Mouse (Mus musculus): ENCODE data around the gene Bcl2l10. TPM values are rescaled to one million over a fixed set of nuclear protein-coding genes. Genes with fewer than 3 reads are reported as not detected.
"Not testable (repeated sequence)": the region's sequence is repeated elsewhere in the genome, so short reads cannot be mapped to it uniquely, and the experiment has no call there.

Bcl2l10 gene
- polyA plus RNA-seq, 1 experiment from 2014 or later, result not detected

DNA sequence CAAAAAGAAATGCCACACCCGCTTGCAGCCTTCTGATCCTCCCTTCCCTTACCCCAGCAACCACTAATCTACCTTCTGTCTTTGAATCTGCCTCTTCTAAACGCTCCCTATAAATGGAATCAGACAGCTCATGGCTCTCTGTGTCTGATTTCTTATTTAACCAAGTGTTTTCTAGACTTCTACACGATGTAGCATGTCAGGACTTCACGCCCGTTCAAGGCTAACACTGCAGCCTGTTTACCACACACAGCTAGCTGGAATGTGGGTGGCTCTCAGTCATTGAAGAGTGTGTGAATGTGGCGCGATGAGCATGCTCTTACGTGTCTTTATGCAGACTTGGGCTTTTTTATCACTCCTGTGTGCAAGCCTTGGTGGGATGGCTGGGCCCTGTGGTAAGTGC is 5.5 kb downstream of the Bcl2l10 start:
- H3K4me1 ChIP-seq (ENCODE audit: control insufficient read depth, insufficient read depth, low read length), result no peaks in the 10 kb centered on the region
- no peaks in the 10 kb centered on the region for H3K9me3 ChIP-seq (ENCODE audit: control insufficient read depth, low read length)
- no peak for DNase-seq (ENCODE audit: low spot score)
- no peaks in the 10 kb centered on the region for H3K27me3 ChIP-seq (ENCODE audit: control insufficient read depth, insufficient read depth, low read length)
- H3K4me3 ChIP-seq (ENCODE audit: low read depth, low read length), result no peak overlapping the region
- H3K27ac ChIP-seq (replicated peaks; ENCODE audit: low read depth, low read length), result no peak overlapping the region
- no peak overlapping the region for H3K9ac ChIP-seq (ENCODE audit: low read length)
- 76% methylated on average over 8 of the region's 8 CpGs for WGBS
- H3K36me3 ChIP-seq (ENCODE audit: control insufficient read depth, insufficient read depth, low read length), result no peaks in the 10 kb centered on the region
- no peak overlapping the region for H3K4me2 ChIP-seq (ENCODE audit: low read depth, severe bottlenecking)
- no peak for ATAC-seq (ENCODE audit: insufficient number of reproducible peaks, low FRiP score, low TSS enrichment, low read depth)

DNA sequence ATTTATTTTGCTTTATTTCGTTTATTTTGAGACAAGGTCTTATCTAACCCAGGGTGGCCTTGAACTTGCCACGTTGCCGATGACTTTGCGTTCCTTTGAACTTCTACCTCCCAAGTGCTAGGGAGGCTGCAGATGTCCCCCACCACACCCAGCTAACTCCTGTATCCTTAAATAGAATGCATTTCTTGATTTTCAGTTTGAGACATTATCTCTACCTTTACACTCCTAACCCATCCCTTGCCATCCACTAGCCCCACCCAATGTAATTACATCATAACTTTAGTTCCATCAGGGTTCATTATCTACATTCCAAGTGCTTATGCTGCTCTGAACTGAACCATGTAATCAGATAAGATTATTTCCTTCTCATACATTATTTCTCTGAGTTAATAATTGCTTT is 8.2 kb downstream of the Bcl2l10 start:
- H3K9ac ChIP-seq (ENCODE audit: low read length), result no peak overlapping the region
- no peaks in the 10 kb centered on the region for H3K36me3 ChIP-seq (ENCODE audit: control insufficient read depth, insufficient read depth, low read length)
- H3K4me2 ChIP-seq (ENCODE audit: low read depth, severe bottlenecking), result no peak overlapping the region
- no peak overlapping the region for H3K4me3 ChIP-seq (ENCODE audit: low read depth, low read length)
- H3K27me3 ChIP-seq (ENCODE audit: control insufficient read depth, insufficient read depth, low read length), result no peaks in the 10 kb centered on the region
- no peak overlapping the region for H3K27ac ChIP-seq (replicated peaks; ENCODE audit: low read depth, low read length)
- DNase-seq (ENCODE audit: low spot score), result no peak
- H3K9me3 ChIP-seq (ENCODE audit: control insufficient read depth, low read length), result no peaks in the 10 kb centered on the region
- no peaks in the 10 kb centered on the region for H3K4me1 ChIP-seq (ENCODE audit: control insufficient read depth, insufficient read depth, low read length)
- 85% methylated on average over 4 of the region's 4 CpGs for WGBS
- no peak for ATAC-seq (ENCODE audit: insufficient number of reproducible peaks, low FRiP score, low TSS enrichment, low read depth)

- ATAC-seq (ENCODE audit: insufficient number of reproducible peaks, low FRiP score, low TSS enrichment, low read depth) (no peak), DNase-seq (ENCODE audit: low spot score) (no peak)
- Histone ChIP-seq H3K9ac (ENCODE audit: low read length) (no peak overlapping the region), H3K4me3 (ENCODE audit: low read depth, low read length) (no peak overlapping the region), H3K4me2 (ENCODE audit: low read depth, severe bottlenecking) (no peak overlapping the region), H3K9me3 (ENCODE audit: control insufficient read depth, low read length) (no peaks in the 10 kb centered on the region), H3K27me3 (ENCODE audit: control insufficient read depth, insufficient read depth, low read length) (no peaks in the 10 kb centered on the region), H3K4me1 (ENCODE audit: control insufficient read depth, insufficient read depth, low read length) (no peaks in the 10 kb centered on the region), H3K36me3 (ENCODE audit: control insufficient read depth, insufficient read depth, low read length) (no peaks in the 10 kb centered on the region), H3K27ac (replicated peaks; ENCODE audit: low read depth, low read length) (no peak overlapping the region)
- 85% methylated on average over 9 of the region's 9 CpGs for WGBS
These were observed 9.6 kb downstream of the Bcl2l10 start for GRCm38 (mm10) chr9:75357087-75357654.

- Histone ChIP-seq H3K4me2 (ENCODE audit: low read depth, severe bottlenecking) (no peak overlapping the region), H3K4me1 (ENCODE audit: control insufficient read depth, insufficient read depth, low read length) (no peaks in the 10 kb centered on the region), H3K9me3 (ENCODE audit: control insufficient read depth, low read length) (no peaks in the 10 kb centered on the region), H3K27me3 (ENCODE audit: control insufficient read depth, insufficient read depth, low read length) (no peaks in the 10 kb centered on the region), H3K9ac (ENCODE audit: low read length) (no peak overlapping the region), H3K36me3 (ENCODE audit: control insufficient read depth, insufficient read depth, low read length) (no peaks in the 10 kb centered on the region), H3K27ac (replicated peaks; ENCODE audit: low read depth, low read length) (no peak overlapping the region), H3K4me3 (ENCODE audit: low read depth, low read length) (no peak overlapping the region)
- WGBS, result 45% methylated on average over 5 of the region's 5 CpGs
- peak; percentile 81 for DNase-seq (ENCODE audit: low spot score)
- no peak for ATAC-seq (ENCODE audit: insufficient number of reproducible peaks, low FRiP score, low TSS enrichment, low read depth)
These were observed 14.1 kb downstream of the Bcl2l10 start for GRCm38 (mm10) chr9:75361699-75362098.

- no peak for ATAC-seq (ENCODE audit: insufficient number of reproducible peaks, low FRiP score, low TSS enrichment, low read depth)
- H3K27me3 ChIP-seq (ENCODE audit: control insufficient read depth, insufficient read depth, low read length), result no peaks in the 10 kb centered on the region
- WGBS, result 86% methylated on average over 4 of the region's 4 CpGs
These were observed 14.6 kb downstream of the Bcl2l10 start for GRCm38 (mm10) chr9:75362201-75362600.

DNA sequence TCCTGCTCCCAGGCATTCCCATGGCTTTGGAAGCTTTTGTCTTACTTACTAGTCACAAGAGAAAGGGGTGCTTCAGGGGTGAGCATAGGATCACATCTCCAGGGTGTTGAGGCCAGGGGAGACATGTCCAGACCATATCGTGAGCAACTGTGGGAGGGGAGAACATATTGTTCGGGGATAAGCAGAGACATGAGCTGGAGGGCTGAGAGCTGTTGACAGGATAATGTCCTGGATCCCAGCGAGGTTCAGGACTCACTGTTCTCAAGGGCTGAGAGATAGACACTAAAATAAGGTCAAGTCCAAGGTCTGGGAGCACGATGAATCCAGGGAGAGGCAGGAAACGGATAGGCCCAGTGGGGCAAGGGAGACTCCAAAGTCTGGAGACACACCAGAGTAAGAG is 15.4 kb downstream of the Bcl2l10 start:
- Histone ChIP-seq H3K27me3 (ENCODE audit: control insufficient read depth, insufficient read depth, low read length) (no peaks in the 10 kb centered on the region), H3K4me2 (ENCODE audit: low read depth, severe bottlenecking) (no peak overlapping the region), H3K9me3 (ENCODE audit: control insufficient read depth, low read length) (no peaks in the 10 kb centered on the region), H3K4me1 (ENCODE audit: control insufficient read depth, insufficient read depth, low read length) (no peaks in the 10 kb centered on the region), H3K4me3 (ENCODE audit: low read depth, low read length) (no peak overlapping the region), H3K9ac (ENCODE audit: low read length) (no peak overlapping the region), H3K27ac (replicated peaks; ENCODE audit: low read depth, low read length) (no peak overlapping the region), H3K36me3 (ENCODE audit: control insufficient read depth, insufficient read depth, low read length) (no peaks in the 10 kb centered on the region)
- ATAC-seq (ENCODE audit: insufficient number of reproducible peaks, low FRiP score, low TSS enrichment, low read depth) (no peak), DNase-seq (ENCODE audit: low spot score) (no peak)
- WGBS, result 83% methylated on average over 5 of the region's 5 CpGs

More at GRCm38 (mm10) chr9:75362201-75362600, 14.6 kb downstream of the Bcl2l10 start:
- H3K4me2 ChIP-seq (ENCODE audit: low read depth, severe bottlenecking), result no peak overlapping the region
- no peak overlapping the region for H3K27ac ChIP-seq (replicated peaks; ENCODE audit: low read depth, low read length)
- no peaks in the 10 kb centered on the region for H3K9me3 ChIP-seq (ENCODE audit: control insufficient read depth, low read length)
- H3K4me3 ChIP-seq (ENCODE audit: low read depth, low read length), result no peak overlapping the region
- H3K9ac ChIP-seq (ENCODE audit: low read length), result no peak overlapping the region
- no peaks in the 10 kb centered on the region for H3K4me1 ChIP-seq (ENCODE audit: control insufficient read depth, insufficient read depth, low read length)
- no peaks in the 10 kb centered on the region for H3K36me3 ChIP-seq (ENCODE audit: control insufficient read depth, insufficient read depth, low read length)
- no peak for DNase-seq (ENCODE audit: low spot score)

DNA sequence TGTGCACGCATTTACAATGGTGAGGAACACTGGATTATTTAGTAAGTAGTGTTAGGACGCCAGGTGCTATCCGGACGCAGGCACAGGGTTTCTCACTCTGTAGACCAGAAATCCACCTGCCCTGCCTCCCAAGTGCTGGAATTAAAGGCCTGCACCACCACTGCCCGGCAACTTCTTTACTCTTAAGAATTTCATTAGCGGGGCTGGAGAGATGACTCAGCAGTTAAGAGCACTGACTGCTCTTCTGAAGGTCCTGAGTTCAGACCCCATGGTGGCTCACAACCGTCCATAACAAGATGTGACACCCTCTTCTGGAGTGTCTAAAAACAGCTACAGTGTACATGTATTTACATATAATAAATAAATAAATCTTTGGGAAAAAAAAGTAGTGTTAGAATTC is 16.1 kb downstream of the Bcl2l10 start:
- H3K27ac ChIP-seq (replicated peaks; ENCODE audit: low read depth, low read length); DNase-seq (ENCODE audit: low spot score); H3K4me2 ChIP-seq (ENCODE audit: low read depth, severe bottlenecking); H3K4me1 ChIP-seq (ENCODE audit: control insufficient read depth, insufficient read depth, low read length); H3K9me3 ChIP-seq (ENCODE audit: control insufficient read depth, low read length); H3K4me3 ChIP-seq (ENCODE audit: low read depth, low read length); H3K9ac ChIP-seq (ENCODE audit: low read length); H3K36me3 ChIP-seq (ENCODE audit: control insufficient read depth, insufficient read depth, low read length); ATAC-seq (ENCODE audit: insufficient number of reproducible peaks, low FRiP score, low TSS enrichment, low read depth); H3K27me3 ChIP-seq (ENCODE audit: control insufficient read depth, insufficient read depth, low read length): not testable (repeated sequence)
- WGBS, result 72% methylated on average over 7 of the region's 7 CpGs

GRCm38 (mm10) chr9:75365195-75365594 is 17.6 kb downstream of the Bcl2l10 start:
- Histone ChIP-seq H3K4me1 (ENCODE audit: control insufficient read depth, insufficient read depth, low read length) (no peaks in the 10 kb centered on the region), H3K36me3 (ENCODE audit: control insufficient read depth, insufficient read depth, low read length) (no peaks in the 10 kb centered on the region), H3K27ac (replicated peaks; ENCODE audit: low read depth, low read length) (no peak overlapping the region), H3K4me3 (ENCODE audit: low read depth, low read length) (no peak overlapping the region), H3K9ac (ENCODE audit: low read length) (no peak overlapping the region), H3K9me3 (ENCODE audit: control insufficient read depth, low read length) (no peaks in the 10 kb centered on the region), H3K27me3 (ENCODE audit: control insufficient read depth, insufficient read depth, low read length) (no peaks in the 10 kb centered on the region), H3K4me2 (ENCODE audit: low read depth, severe bottlenecking) (no peak overlapping the region)
- no peak for ATAC-seq (ENCODE audit: insufficient number of reproducible peaks, low FRiP score, low TSS enrichment, low read depth)
- DNase-seq (ENCODE audit: low spot score), result no peak
- WGBS, result 85% methylated on average over 4 of the region's 4 CpGs

DNA sequence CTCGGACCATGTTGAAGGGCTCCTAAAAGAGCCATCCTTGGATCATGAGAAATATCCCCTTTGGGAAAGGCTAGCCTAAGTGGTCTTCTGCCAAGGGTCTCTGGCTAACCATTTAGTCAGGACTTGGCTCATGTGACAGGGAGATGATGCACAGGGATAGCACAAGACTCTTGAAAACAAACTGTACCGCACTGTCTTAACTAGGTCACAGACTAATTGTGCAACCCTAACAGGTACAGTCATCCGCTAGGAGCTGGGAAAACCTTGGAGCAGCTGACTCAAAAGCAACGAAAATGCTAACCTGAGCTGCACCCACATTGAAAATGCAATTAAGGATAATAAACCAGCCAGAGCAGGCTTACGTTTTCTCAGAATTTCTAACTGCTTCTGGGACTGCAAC is 18.6 kb downstream of the Bcl2l10 start:
- Histone ChIP-seq H3K4me1 (ENCODE audit: control insufficient read depth, insufficient read depth, low read length) (no peaks in the 10 kb centered on the region), H3K27ac (replicated peaks; ENCODE audit: low read depth, low read length) (no peak overlapping the region), H3K4me2 (ENCODE audit: low read depth, severe bottlenecking) (no peak overlapping the region), H3K9ac (ENCODE audit: low read length) (no peak overlapping the region), H3K36me3 (ENCODE audit: control insufficient read depth, insufficient read depth, low read length) (no peaks in the 10 kb centered on the region), H3K9me3 (ENCODE audit: control insufficient read depth, low read length) (no peaks in the 10 kb centered on the region), H3K4me3 (ENCODE audit: low read depth, low read length) (no peak overlapping the region), H3K27me3 (ENCODE audit: control insufficient read depth, insufficient read depth, low read length) (no peaks in the 10 kb centered on the region)
- no peak for ATAC-seq (ENCODE audit: insufficient number of reproducible peaks, low FRiP score, low TSS enrichment, low read depth)
- WGBS, result 68% methylated on average over 5 of the region's 5 CpGs
- DNase-seq (ENCODE audit: low spot score), result no peak

Data from limb, embryonic 11.5 days (tissue).